Mouse (Mus musculus) MEL (cell line): ENCODE measurements at regions not wholly inside any gene's neighbourhood (a gene's known extent, or its start where the extent isn't known, plus 50 kb on each side); places are given as distances from the start of the nearest gene placed in this dataset.

Source experiments
- CHD1 ChIP-seq: IDR thresholded peaks from 2 replicates; pipeline ENCODE4 v1.6.1; 2012; ENCODE audit warnings: low read depth, mild to moderate bottlenecking, inconsistent platforms, low read length, improper control_type of control experiment
- ELF1 ChIP-seq: IDR thresholded peaks from 2 replicates; pipeline ENCODE4 v1.6.1; 2014; ENCODE audit warnings: low read depth, mild to moderate bottlenecking, inconsistent platforms, low read length, improper control_type of control experiment, moderate library complexity

DNA sequence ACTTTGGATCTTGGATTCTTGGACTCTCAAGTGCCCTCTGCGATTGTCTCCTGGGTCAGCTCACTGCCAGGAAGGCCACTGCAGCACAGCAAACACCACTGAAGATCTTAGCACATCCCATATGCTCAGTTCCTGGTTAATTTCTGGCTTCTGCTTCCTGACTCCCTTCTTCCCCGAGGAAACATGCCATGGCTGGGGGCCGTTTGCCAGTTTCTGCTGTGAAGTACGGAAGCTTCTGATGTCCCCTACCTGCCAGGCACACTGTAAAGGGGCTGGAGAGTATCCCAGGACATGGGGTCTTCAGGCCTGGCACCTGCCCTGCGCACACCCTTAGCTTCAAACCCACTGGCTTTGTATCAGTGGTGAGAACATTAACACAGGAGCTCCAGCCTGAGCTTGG is 205.3 kb downstream of the Matn1 start:
- TF ChIP-seq CHD1 (no peak), ELF1 (no peak)
